Mouse (Mus musculus) C2C12 (cell line): Measurements from ENCODE around the gene Trp63. TPM values are rescaled to one million over a fixed set of nuclear protein-coding genes. Genes with fewer than 3 reads are reported as not detected.

Experiments used
- H3K27me3 ChIP-seq: one replicate; pipeline ENCODE4 v1.6.1; 2011; ENCODE audit not compliant: control insufficient read depth, insufficient read depth, insufficient read length
- H3K36me3 ChIP-seq: one replicate; pipeline ENCODE4 v1.6.1; 2011; ENCODE audit not compliant: control insufficient read depth, insufficient read depth
- H3K4me3 ChIP-seq: one replicate; pipeline ENCODE4 v1.5.1; 2011; ENCODE audit warnings: mild to moderate bottlenecking, control low read depth; ENCODE audit not compliant: poor library complexity, insufficient read depth, severe bottlenecking
- H3K79me2 ChIP-seq: one replicate; pipeline ENCODE4 v1.6.1; 2011; ENCODE audit not compliant: control insufficient read depth, insufficient read depth
- H3K79me3 ChIP-seq: one replicate; pipeline ENCODE4 v1.6.1; 2011; ENCODE audit warnings: low read depth, control low read depth
- H3ac ChIP-seq: one replicate; pipeline ENCODE3; 2011; ENCODE audit warnings: low read depth; ENCODE audit not compliant: control insufficient read depth, insufficient read length
- CEBPB ChIP-seq: IDR thresholded peaks from one replicate; pipeline ENCODE4 v1.6.1; 2011; ENCODE audit warnings: low read depth, mild to moderate bottlenecking, control low read depth, moderate library complexity
- CTCF ChIP-seq: IDR thresholded peaks from one replicate; pipeline ENCODE4 v1.5.1; 2011; ENCODE audit not compliant: control insufficient read depth, insufficient read depth, insufficient read length
- FOSL1 ChIP-seq: IDR thresholded peaks from one replicate; pipeline ENCODE4 v1.8.0; 2011; ENCODE audit warnings: mild to moderate bottlenecking, low read length; ENCODE audit not compliant: poor library complexity, insufficient read depth, severe bottlenecking
- MAX ChIP-seq: IDR thresholded peaks from one replicate; pipeline ENCODE4 v1.6.1; 2011; ENCODE audit warnings: mild to moderate bottlenecking, control low read depth
- MYOD1 ChIP-seq: IDR thresholded peaks from one replicate; pipeline ENCODE4 v1.6.1; 2011; ENCODE audit warnings: low read depth; ENCODE audit not compliant: control insufficient read depth, insufficient read length
- MYOG ChIP-seq: IDR thresholded peaks from one replicate; pipeline ENCODE4 v1.6.1; 2011; ENCODE audit not compliant: control insufficient read depth, insufficient read length; ENCODE audit errors: extremely low read depth
- USF1 ChIP-seq: IDR thresholded peaks from one replicate; pipeline ENCODE4 v1.6.1; 2011; ENCODE audit warnings: low read depth, mild to moderate bottlenecking, control low read depth, moderate library complexity
- polyA plus RNA-seq: library from polyadenylated mRNA; unstranded; fragments of >200 nt; fragmentation: generic; extraction: Trizol; gene quantifications from one replicate; pipeline ENCODE4 v1.2.1, GENCODE M21; 2012; ENCODE audit warnings: missing spikeins

The Trp63 gene
- polyA plus RNA-seq, 1 experiment: not detected

GRCm38 (mm10) chr16:25758108-25758507 lies 74.5 kb downstream of the Trp63 start:
- H3K27me3 ChIP-seq: no peaks in the 10 kb centered on the region
- H3K36me3 ChIP-seq: no peaks in the 10 kb centered on the region
- TF ChIP-seq MYOG (no peak), MYOD1 (no peak), FOSL1 (no peak), USF1 (no peak), CTCF (no peak), CEBPB (no peak)
- no peak overlapping the region for H3ac ChIP-seq
- H3K79me2 ChIP-seq: no peaks in the 10 kb centered on the region
- no peaks in the 10 kb centered on the region for H3K79me3 ChIP-seq
- H3K4me3 ChIP-seq: no peak overlapping the region

GRCm38 (mm10) chr16:25765549-25765948 lies 82.0 kb downstream of the Trp63 start:
- H3K4me3 ChIP-seq: no peak overlapping the region
- H3ac ChIP-seq: no peak overlapping the region
- H3K79me2 ChIP-seq: no peaks in the 10 kb centered on the region
- H3K27me3 ChIP-seq: no peaks in the 10 kb centered on the region
- no peaks in the 10 kb centered on the region for H3K36me3 ChIP-seq
- H3K79me3 ChIP-seq: no peaks in the 10 kb centered on the region
- no peak for TF ChIP-seq CEBPB
- TF ChIP-seq FOSL1: no peak
- TF ChIP-seq MYOG: no peak
- no peak for TF ChIP-seq MYOD1
- no peak for TF ChIP-seq USF1
- TF ChIP-seq CTCF: no peak
- TF ChIP-seq MAX: no peak

GRCm38 (mm10) chr16:25774611-25775010 lies 91.0 kb downstream of the Trp63 start:
- Histone ChIP-seq H3K79me3 (no peaks in the 10 kb centered on the region), H3K36me3 (no peaks in the 10 kb centered on the region), H3K4me3 (no peak overlapping the region), H3K27me3 (no peaks in the 10 kb centered on the region), H3K79me2 (no peaks in the 10 kb centered on the region), H3ac (no peak overlapping the region)
- TF ChIP-seq MYOD1: no peak

- Histone ChIP-seq H3K27me3 (no peaks in the 10 kb centered on the region), H3ac (no peak overlapping the region)
- TF ChIP-seq USF1 (no peak), FOSL1 (peak; percentile 78)
Measured at GRCm38 (mm10) chr16:25777501-25777900, 93.9 kb downstream of the Trp63 start.

GRCm38 (mm10) chr16:25779964-25780363 lies 96.4 kb downstream of the Trp63 start:
- Histone ChIP-seq H3K79me2 (no peaks in the 10 kb centered on the region), H3K27me3 (no peaks in the 10 kb centered on the region), H3ac (no peak overlapping the region), H3K36me3 (no peaks in the 10 kb centered on the region), H3K4me3 (no peak overlapping the region), H3K79me3 (no peaks in the 10 kb centered on the region)
- TF ChIP-seq USF1: no peak
- TF ChIP-seq CEBPB: no peak
- TF ChIP-seq FOSL1: no peak
- TF ChIP-seq CTCF: no peak
- no peak for TF ChIP-seq MYOG
- TF ChIP-seq MAX: no peak
- no peak for TF ChIP-seq MYOD1

More at GRCm38 (mm10) chr16:25777501-25777900, 93.9 kb downstream of the Trp63 start:
- H3K79me3 ChIP-seq: no peaks in the 10 kb centered on the region
- no peak overlapping the region for H3K4me3 ChIP-seq
- H3K79me2 ChIP-seq: no peaks in the 10 kb centered on the region
- no peaks in the 10 kb centered on the region for H3K36me3 ChIP-seq

- Histone ChIP-seq H3K27me3 (no peaks in the 10 kb centered on the region), H3K79me3 (no peaks in the 10 kb centered on the region), H3K79me2 (no peaks in the 10 kb centered on the region), H3K4me3 (no peak overlapping the region), H3K36me3 (no peaks in the 10 kb centered on the region), H3ac (no peak overlapping the region)
- TF ChIP-seq MAX: no peak
- no peak for TF ChIP-seq CTCF
- TF ChIP-seq MYOD1: no peak
- TF ChIP-seq MYOG: no peak
- no peak for TF ChIP-seq USF1
- no peak for TF ChIP-seq FOSL1
- TF ChIP-seq CEBPB: no peak
Measured at GRCm38 (mm10) chr16:25784246-25784645, 100.7 kb downstream of the Trp63 start.
